Mouse (Mus musculus) adrenal gland, adult (tissue): Measurements from ENCODE around the gene Slk.
A peak's percentile ranks its signal among the peaks of the same experiment; 100 is the strongest.

Experiments
- DNase-seq, 2 experiments: peaks; one replicate each; pipeline ENCODE4 v3.0.0; 2022 to 2023; ENCODE audit warnings: low spot score in 1 of 2; ENCODE audit not compliant: inconsistent age in 2 of 2

Gene Slk

GRCm38 (mm10) chr19:47579225-47579787, at the start of gene Slk:
Gene Slk, plus strand, starts transcription at chr19:47579678.
- DNase-seq: peak; percentile 90 to 95

- no peak for DNase-seq
Measured at GRCm38 (mm10) chr19:47531309-47531708, 48.2 kb upstream of the Slk start.

- DNase-seq: no peak
Measured at GRCm38 (mm10) chr19:47532449-47532848, 47.0 kb upstream of the Slk start.

- DNase-seq: no peak
Measured at GRCm38 (mm10) chr19:47534131-47534530, 45.3 kb upstream of the Slk start.

GRCm38 (mm10) chr19:47536521-47537299, 42.8 kb upstream of the Slk start:
- peak; percentile 98 to 99 for DNase-seq

GRCm38 (mm10) chr19:47537300-47537792, 42.1 kb upstream of the Slk start, which contains the start of gene Stn1:
Gene Stn1, minus strand, starts transcription at chr19:47537507.
- DNase-seq: no peak

GRCm38 (mm10) chr19:47537879-47538278, 41.6 kb upstream of the Slk start:
- peak in 1 of 2 experiments; percentile 35 for DNase-seq

- peak in 1 of 2 experiments; percentile 27 for DNase-seq
Measured at GRCm38 (mm10) chr19:47538801-47539200, 40.7 kb upstream of the Slk start.

GRCm38 (mm10) chr19:47542441-47542840, 37.0 kb upstream of the Slk start:
- DNase-seq: no peak

GRCm38 (mm10) chr19:47545055-47545454, 34.4 kb upstream of the Slk start:
- no peak for DNase-seq

- DNase-seq: no peak
Measured at GRCm38 (mm10) chr19:47545528-47545927, 34.0 kb upstream of the Slk start.

- no peak for DNase-seq
Measured at GRCm38 (mm10) chr19:47548432-47549076, 30.9 kb upstream of the Slk start.

- DNase-seq: no peak
Measured at GRCm38 (mm10) chr19:47549174-47549573, 30.3 kb upstream of the Slk start.

GRCm38 (mm10) chr19:47549584-47549983, 29.9 kb upstream of the Slk start:
- DNase-seq: no peak

GRCm38 (mm10) chr19:47559145-47559544, 20.3 kb upstream of the Slk start:
- no peak for DNase-seq

- no peak for DNase-seq
Measured at GRCm38 (mm10) chr19:47559751-47560512, 19.5 kb upstream of the Slk start.

GRCm38 (mm10) chr19:47560544-47561161, 18.8 kb upstream of the Slk start:
- DNase-seq: no peak

GRCm38 (mm10) chr19:47561996-47562441, 17.5 kb upstream of the Slk start:
- no peak for DNase-seq

GRCm38 (mm10) chr19:47563715-47564114, 15.8 kb upstream of the Slk start:
- DNase-seq: no peak

- DNase-seq: no peak
Measured at GRCm38 (mm10) chr19:47565031-47565654, 14.3 kb upstream of the Slk start.
